Mouse (Mus musculus) erythroblast, embryonic 14.5 days (primary cell): ENCODE data around the gene Tarsl2.

ENCODE experiments used
- GATA1 ChIP-seq: IDR thresholded peaks from 2 replicates; pipeline ENCODE4 v1.6.1; 2012; ENCODE audit warnings: low read length, inconsistent platforms, mixed read lengths
- TAL1 ChIP-seq: IDR thresholded peaks from 3 replicates; pipeline ENCODE4 v1.6.1; 2012; ENCODE audit warnings: low read length, inconsistent platforms, mixed read lengths

DNA sequence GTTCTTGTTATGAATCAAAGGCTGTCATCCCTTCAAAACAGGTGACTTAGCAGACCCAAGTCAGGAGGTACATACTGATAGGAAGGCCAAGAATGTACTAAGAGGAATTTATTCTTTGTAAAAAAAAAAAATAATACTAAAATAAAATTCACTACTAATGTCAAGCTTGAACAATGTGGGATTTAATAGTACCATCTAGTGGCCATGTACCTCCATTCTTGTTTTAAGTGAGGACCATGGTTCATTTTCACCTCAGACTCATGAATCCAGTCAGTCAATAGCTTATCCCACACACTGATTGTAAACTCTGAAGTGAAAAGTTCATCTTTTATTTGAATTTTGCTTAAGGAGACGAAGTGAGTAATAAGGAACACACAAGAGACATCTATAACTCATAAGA lies 25.9 kb upstream of the Tarsl2 start:
- no peak for TF ChIP-seq TAL1
- no peak for TF ChIP-seq GATA1
